Comparison of ENCODE assay signal across 11 mouse cellular contexts in the genomic region with DNA sequence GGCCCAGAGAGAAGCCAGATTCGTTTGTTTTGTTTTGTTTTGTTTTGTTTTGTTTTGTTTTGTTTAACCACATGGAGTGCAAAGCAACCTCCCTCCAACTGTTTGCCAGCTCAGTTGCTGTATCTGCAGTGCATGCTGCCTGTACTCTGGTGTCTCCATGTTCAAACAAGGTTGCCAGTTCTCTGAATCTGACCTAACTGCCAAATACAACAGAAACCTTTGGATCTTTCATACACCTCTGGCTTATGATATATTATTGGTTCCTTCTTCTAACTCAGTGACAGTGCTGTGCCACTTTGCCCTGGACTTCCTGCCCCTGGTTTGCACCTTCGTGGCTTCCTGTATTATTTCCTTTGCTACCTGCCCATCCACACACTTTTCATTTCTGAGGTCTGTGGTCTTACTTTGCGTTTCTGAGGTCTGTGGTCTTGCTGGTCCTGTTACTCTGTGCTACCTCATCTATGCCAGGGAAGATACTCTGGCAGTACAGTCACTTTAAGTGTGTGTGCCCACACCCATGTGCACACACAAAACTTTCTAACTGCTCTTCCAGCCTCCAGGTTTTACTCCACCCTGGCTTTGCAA.
"Had no signal": no experiment of that assay in that cellular context is flagged by ENCODE, and none has a peak within 500 bp of the region (broad histone marks: within the 10 kb centered on the region; RNA-seq: fewer than 3 reads in every experiment).

No protein-coding gene starts in this region.

- H3K36me3 ChIP-seq: liver, embryonic 15.5 days; neural tube, embryonic 15.5 days had no signal

- DNase-seq: kidney, postnatal 10 days; kidney, postnatal 4 days; liver; lung, embryonic 14.5 days; lung, postnatal 10 days; thymus, adult 2 months; thymus, postnatal 4 days had no signal

- H3K27me3 ChIP-seq: limb, embryonic 12.5 days; liver, embryonic 15.5 days; megakaryocyte, embryonic 14.5 days; neural tube, embryonic 15.5 days had no signal
